9 mouse cellular contexts compared by ENCODE assay signal in the genomic region with DNA sequence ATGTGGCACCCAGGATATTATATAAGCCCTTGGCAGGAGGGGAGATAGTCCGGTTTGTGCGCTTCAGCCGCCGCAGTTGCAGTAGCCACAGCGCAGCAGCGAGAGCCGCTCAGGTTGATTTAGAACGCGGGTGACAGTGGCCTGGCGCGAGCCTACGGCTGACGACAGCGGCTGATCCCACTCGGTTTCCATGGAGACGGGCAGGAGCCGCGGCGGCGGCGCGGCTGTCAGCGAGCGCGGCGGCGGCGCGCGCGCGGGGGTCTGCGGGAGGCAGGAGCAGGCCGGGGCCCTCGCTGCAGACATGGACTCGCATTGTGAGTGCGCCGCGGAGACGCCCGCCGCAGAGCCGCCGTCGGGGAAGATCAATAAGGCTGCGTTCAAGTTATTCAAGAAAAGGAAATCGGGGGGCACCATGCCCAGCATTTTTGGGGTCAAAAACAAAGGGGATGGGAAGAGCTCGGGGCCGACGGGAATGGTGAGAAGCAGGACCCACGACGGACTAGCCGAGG. TPM values are rescaled to one million over a fixed set of nuclear protein-coding genes. Genes with fewer than 3 reads are reported as not detected.
A peak's percentile ranks its signal among the peaks of the same experiment; 100 is the strongest.
DNase-seq lines count a peak whose midpoint lies in the region; ATAC-seq and TF ChIP-seq lines count a peak whose summit lies in the region.
"Had no signal": no experiment of that assay in that cellular context is flagged by ENCODE, and none has a peak within 500 bp of the region (broad histone marks: within the 10 kb centered on the region; RNA-seq: fewer than 3 reads in every experiment).

No protein-coding gene starts in this region.

- H3K36me3 ChIP-seq in embryonic facial prominence, embryonic 10.5 days (replicated peaks) = 0 out of 2 replicates have a peak, but pooled peaks cover 6% of the 10 kb centered on the region
- no peaks in the 10 kb centered on the region for H3K36me3 ChIP-seq in liver, postnatal 0 days (replicated peaks; ENCODE audit: insufficient read depth, low read length)

- no peak for TF ChIP-seq CTCF in liver, postnatal 0 days (IDR thresholded peaks at IDR 0.05; ENCODE audit: low read depth)

- H3K4me1 ChIP-seq in embryonic facial prominence, embryonic 10.5 days = peaks cover 31% of the 10 kb centered on the region
- peaks cover 11% of the 10 kb centered on the region; the same call in 1 of the 2 replicates for H3K4me1 ChIP-seq in liver, postnatal 0 days (ENCODE audit: insufficient read depth)

- H3K4me3 ChIP-seq in embryonic facial prominence, embryonic 10.5 days = peak overlapping the region; percentile 74
- peak overlapping the region; percentile 56 for H3K4me3 ChIP-seq in liver, postnatal 0 days (ENCODE audit: low read depth, low read length)

- no peaks in the 10 kb centered on the region for H3K9me3 ChIP-seq in embryonic facial prominence, embryonic 10.5 days
- H3K9me3 ChIP-seq in liver, postnatal 0 days (ENCODE audit: low read length) = no peaks in the 10 kb centered on the region

- H3K9ac ChIP-seq in liver, postnatal 0 days (replicated peaks) = peak overlapping the region; percentile 65

- peak overlapping the region; percentile 86 for H3K27ac ChIP-seq in embryonic facial prominence, embryonic 10.5 days (replicated peaks)
- H3K27ac ChIP-seq in liver, postnatal 0 days (ENCODE audit: low read depth) = 0 out of 2 replicates have a peak overlapping the region, but pooled peaks have one; percentile 24

- ATAC-seq in liver, postnatal 0 days = peak; percentile 66
- ATAC-seq in CD4-positive, CD25-positive, alpha-beta regulatory T cell, adult 4 months = no peak

- H3K4me2 ChIP-seq in liver, postnatal 0 days (ENCODE audit: low read depth, low read length) = peak overlapping the region; percentile 81

- under 1% methylated on average over 53 of the region's 53 CpGs for WGBS in embryonic facial prominence, embryonic 10.5 days
- under 1% methylated on average over 53 of the region's 53 CpGs for WGBS in liver, postnatal 0 days (ENCODE audit: insufficient replicate concordance)

- no peak for TF ChIP-seq EP300 in liver, postnatal 0 days (IDR thresholded peaks at IDR 0.05; ENCODE audit: low read depth)

- DNase-seq in kidney, adult 11 months = peak; percentile 9
- DNase-seq in kidney, adult 9 months = no peak
- peak; percentile 88 for DNase-seq in embryonic facial prominence, embryonic 10.5 days (ENCODE audit: low spot score)
- peak; percentile 25 to 34 for DNase-seq in heart, postnatal 14 days
- peak; percentile 88 to 91 for DNase-seq in layer of hippocampus, adult 8-10 months (ENCODE audit: low spot score in 2 of 2)
- peak; percentile 50 for DNase-seq in liver, postnatal 0 days
- DNase-seq in ovary, postnatal 10 days (ENCODE audit: low spot score) = peak; percentile 10

- peaks cover 64% of the 10 kb centered on the region for H3K27me3 ChIP-seq in embryonic facial prominence, embryonic 10.5 days (replicated peaks; ENCODE audit: low read depth, poor library complexity, severe bottlenecking)
- peaks cover 30% of the 10 kb centered on the region for H3K27me3 ChIP-seq in liver, postnatal 0 days (ENCODE audit: insufficient read depth, low read length)
- H3K27me3 ChIP-seq: CH12.LX had no signal

- intact Hi-C loops in heart, postnatal 14 days (cut with DNase I) = no loop called here

RNA-seq across cellular contexts. Expression of a gene that starts 5.1 kb away (rescaled TPM):
- 4.5 and 4.9 TPM in 2 replicates for polyA plus RNA-seq in embryonic facial prominence, embryonic 10.5 days (2016; fragmentation: Nextera tagmentation; extraction: Ambion mirVana)
- total RNA-seq in heart, postnatal 14 days (2021) = not detected
- total RNA-seq in layer of hippocampus, adult 8-10 months (2022) = 10 to 100 TPM; 44.1 to 53.1 (median 45.9) TPM
- 0.86 and 1.0 TPM in 2 replicates for polyA plus RNA-seq in liver, postnatal 0 days (2015; fragmentation: Nextera tagmentation; extraction: Ambion mirVana)
- polyA plus RNA-seq in CD4-positive, CD25-positive, alpha-beta regulatory T cell, adult 4 months (2017; shearing (Covaris generic)) = not detected
- total RNA-seq: CH12.LX had no signal
